In genomic region chr5:76522446-76522845, GRCm38 (mm10) we compare ENCODE assay signal across 33 mouse cellular contexts. TPM values are rescaled to one million over a fixed set of nuclear protein-coding genes. Genes with fewer than 3 reads are reported as not detected.
DNase-seq lines count a peak whose midpoint lies in the region; ATAC-seq and TF ChIP-seq lines count a peak whose summit lies in the region.
"Had no signal": no experiment of that assay in that cellular context is flagged by ENCODE, and none has a peak within 500 bp of the region (broad histone marks: within the 10 kb centered on the region; RNA-seq: fewer than 3 reads in every experiment).

No protein-coding gene starts in this region.

- H3K27ac ChIP-seq in testis, adult 2 months (ENCODE audit: control insufficient read depth, insufficient read depth, low read depth, low read length): no peak overlapping the region
- peak overlapping the region; percentile 56; the same call in 1 of the 2 replicates for H3K27ac ChIP-seq in brown adipose tissue, adult 24 weeks (replicated peaks; ENCODE audit: low read depth, low read length)
- peak overlapping the region; percentile 75 for H3K27ac ChIP-seq in macrophage
- H3K27ac ChIP-seq: heart, adult 2 months; heart, embryonic 10.5 days; heart, embryonic 13.5 days; hindbrain, embryonic 12.5 days; hindbrain, embryonic 15.5 days had no signal

- DNase-seq in testis, postnatal 10 days (ENCODE audit: low spot score): no peak
- DNase-seq in layer of hippocampus, adult 8-10 months (ENCODE audit: low spot score in 2 of 2): no peak
- DNase-seq in heart, postnatal 25 days (ENCODE audit: low spot score): no peak
- DNase-seq: adrenal gland, postnatal 10 days; adrenal gland, postnatal 36 days; cerebellum, adult 11-12 months; cerebellum, adult 8-10 months; cerebellum, postnatal 10 days; cerebellum, postnatal 36 days; forebrain, postnatal 0 days; gastrocnemius, postnatal 25 days; heart, adult 2 months; heart, postnatal 14 days had no signal

- TF ChIP-seq CTCF in testis, adult 2 months (IDR thresholded peaks at IDR 0.05; ENCODE audit: control insufficient read depth, insufficient read depth, insufficient replicate concordance, low read depth, low read length): no peak

- H3K79me2 ChIP-seq in macrophage (ENCODE audit: inconsistent target): no peaks in the 10 kb centered on the region

- H3K4me3 ChIP-seq in testis, adult 2 months (ENCODE audit: control insufficient read depth, low read depth, low read length): peak overlapping the region; percentile 44; the same call in 1 of the 2 replicates
- no peak overlapping the region for H3K4me3 ChIP-seq in brown adipose tissue, adult 24 weeks (ENCODE audit: insufficient read depth, low read depth, low read length)
- H3K4me3 ChIP-seq in macrophage (ENCODE audit: inconsistent target): no peak overlapping the region
- H3K4me3 ChIP-seq: heart, adult 2 months; heart, embryonic 10.5 days; heart, embryonic 13.5 days; hindbrain, embryonic 12.5 days; hindbrain, embryonic 15.5 days had no signal

- no peaks in the 10 kb centered on the region for H3K36me3 ChIP-seq in testis, adult 2 months (ENCODE audit: control insufficient read depth, insufficient read depth, low read length)
- no peaks in the 10 kb centered on the region for H3K36me3 ChIP-seq in macrophage (ENCODE audit: inconsistent target)
- H3K36me3 ChIP-seq: heart, embryonic 10.5 days; heart, embryonic 13.5 days; hindbrain, embryonic 12.5 days; hindbrain, embryonic 15.5 days had no signal

- H3K27me3 ChIP-seq in testis, adult 2 months (ENCODE audit: control insufficient read depth, insufficient read depth, low read length): no peaks in the 10 kb centered on the region
- H3K27me3 ChIP-seq: heart, embryonic 13.5 days; hindbrain, embryonic 12.5 days had no signal

- no peak for TF ChIP-seq POLR2A in testis, adult 2 months (IDR thresholded peaks at IDR 0.05; ENCODE audit: control insufficient read depth, low read depth, low read length)

- intact Hi-C loops in heart, postnatal 25 days (cut with DNase I): loop anchor here (10.0 kb wide), 1 partner anchor 378 kb away; the partner anchor contains the start of gene Srd5a3

- no CpG with 5 or more reads among the region's 1 CpGs for WGBS in macrophage (ENCODE audit: missing documents)

- ATAC-seq in monocyte, adult 5-6 weeks (replicated peaks; ENCODE audit: insufficient number of reproducible peaks, low FRiP score, low TSS enrichment, poor library complexity, severe bottlenecking): peak; percentile 49; the same call in 1 of the 2 replicates
- ATAC-seq in frontal cortex, adult (ENCODE audit: low TSS enrichment): no peak
- ATAC-seq: forebrain, embryonic 14.5 days; forebrain, postnatal 0 days; Patski had no signal

- no peaks in the 10 kb centered on the region for H3K4me1 ChIP-seq in testis, adult 2 months (ENCODE audit: control insufficient read depth, insufficient read depth, low read length)
- no peaks in the 10 kb centered on the region for H3K4me1 ChIP-seq in brown adipose tissue, adult 24 weeks (ENCODE audit: control insufficient read depth, insufficient read depth, insufficient read length, low read length)
- H3K4me1 ChIP-seq: heart, embryonic 10.5 days; heart, embryonic 13.5 days; hindbrain, embryonic 12.5 days; hindbrain, embryonic 15.5 days had no signal

RNA-seq across cellular contexts. Expression of gene Exoc1, which starts 6.7 kb away (rescaled TPM):
- 14.9 and 20.3 TPM in 2 replicates for polyA plus RNA-seq in testis, adult 2 months (2012; rRNA removed)
- polyA plus RNA-seq in brown adipose tissue, adult 24 weeks (2012; ENCODE audit: insufficient read depth, insufficient read length, missing spikeins): 9.6 and 12.7 TPM in 2 replicates
- 100 to 1,000 TPM; 114 to 304 (median 221) TPM for total RNA-seq in macrophage (2018; cell fraction: chromatin; rRNA removed)
- total RNA-seq in macrophage (2018; cell fraction: cytosol; rRNA removed): 10 to 100 TPM; 29.9 to 60.5 (median 44.8) TPM
- total RNA-seq in macrophage (2018; cell fraction: nucleus; rRNA removed): 100 to 1,000 TPM in 21 of 26 experiments, 10 to 100 TPM in 5; 66.1 to 199 (median 148) TPM
- polyA plus RNA-seq in macrophage (2018): 46.9 to 69.0 TPM (median 50.8 TPM) in 3 replicates
- 71.5 to 89.2 TPM (median 82.8 TPM) in 3 replicates for total RNA-seq in monocyte, adult 5-6 weeks (2017)
- 10 to 100 TPM; 52.0 to 68.2 (median 61.9) TPM for total RNA-seq in layer of hippocampus, adult 8-10 months (2022)
- total RNA-seq in heart, postnatal 25 days (2021): 10 to 100 TPM; 13.1 to 14.0 TPM

RNA-seq across cellular contexts. Expression of gene Gm7271, which starts 38.6 kb away (rescaled TPM):
- not detected in 2 replicates for polyA plus RNA-seq in testis, adult 2 months (2012; rRNA removed)
- not detected in 2 replicates for polyA plus RNA-seq in brown adipose tissue, adult 24 weeks (2012; ENCODE audit: insufficient read depth, insufficient read length, missing spikeins)
- total RNA-seq in macrophage (2018; cell fraction: chromatin; rRNA removed): not detected
- not detected for total RNA-seq in macrophage (2018; cell fraction: cytosol; rRNA removed)
- not detected for total RNA-seq in macrophage (2018; cell fraction: nucleus; rRNA removed)
- not detected in 3 replicates for polyA plus RNA-seq in macrophage (2018)
- not detected in 3 replicates for total RNA-seq in monocyte, adult 5-6 weeks (2017)
- not detected for total RNA-seq in layer of hippocampus, adult 8-10 months (2022)
- total RNA-seq in heart, postnatal 25 days (2021): not detected
- total RNA-seq: adrenal gland, adult 18-20 months; adrenal gland, postnatal 10 days; adrenal gland, postnatal 36 days; ES-E14; forebrain, postnatal 0 days; gastrocnemius, adult 8-10 months; gastrocnemius, postnatal 25 days; heart, adult 2 months; heart, postnatal 14 days; hematopoietic stem cell, adult 5-6 weeks had no signal
- polyA plus RNA-seq: C2C12; forebrain, embryonic 11.5 days; forebrain, embryonic 14.5 days; forebrain, postnatal 0 days; gonadal fat pad, adult 2 months; heart, adult 2 months; heart, embryonic 10.5 days; heart, embryonic 13.5 days; heart, embryonic 16.5 days; intestine, embryonic 14.5 days; Patski had no signal
